Mouse (Mus musculus): Measurements from ENCODE around the gene Ctsz. TPM values are rescaled to one million over a fixed set of nuclear protein-coding genes. Genes with fewer than 3 reads are reported as not detected.
A peak's percentile ranks its signal among the peaks of the same experiment; 100 is the strongest.

Gene Ctsz
- polyA plus RNA-seq, 1 experiment from 2014 or later: 86.5 TPM

- WGBS: 59% methylated on average over 2 of the region's 2 CpGs
- no peak overlapping the region for H3K27ac ChIP-seq (replicated peaks; ENCODE audit: low read depth, low read length)
- no peaks in the 10 kb centered on the region for H3K4me1 ChIP-seq (ENCODE audit: control insufficient read depth, insufficient read depth, low read length)
- H3K27me3 ChIP-seq (ENCODE audit: control insufficient read depth, insufficient read depth, low read length): no peaks in the 10 kb centered on the region
- H3K4me2 ChIP-seq (ENCODE audit: low read depth, low read length): no peak overlapping the region
- H3K9me3 ChIP-seq (replicated peaks; ENCODE audit: control insufficient read depth, low read length): no peaks in the 10 kb centered on the region
- no peak for ATAC-seq (replicated peaks; ENCODE audit: insufficient number of reproducible peaks, low FRiP score, low TSS enrichment, low read depth)
- H3K4me3 ChIP-seq (ENCODE audit: low read depth, low read length): no peak overlapping the region
- H3K9ac ChIP-seq (replicated peaks; ENCODE audit: low read length): no peak overlapping the region
- H3K36me3 ChIP-seq (replicated peaks; ENCODE audit: control insufficient read depth, insufficient read depth, low read depth, low read length): no peaks in the 10 kb centered on the region
- no peak for DNase-seq (ENCODE audit: low spot score)
Observed at GRCm38 (mm10) chr2:174410222-174410621, 28.6 kb downstream of the Ctsz start.

GRCm38 (mm10) chr2:174400396-174400795 is 38.4 kb downstream of the Ctsz start:
- H3K4me2 ChIP-seq (ENCODE audit: low read depth, low read length): no peak overlapping the region
- ATAC-seq (replicated peaks; ENCODE audit: insufficient number of reproducible peaks, low FRiP score, low TSS enrichment, low read depth) (no peak), DNase-seq (ENCODE audit: low spot score) (no peak)
- WGBS: 81% methylated on average over 4 of the region's 4 CpGs
- H3K27me3 ChIP-seq (ENCODE audit: control insufficient read depth, insufficient read depth, low read length): no peaks in the 10 kb centered on the region
- no peak overlapping the region for H3K4me3 ChIP-seq (ENCODE audit: low read depth, low read length)
- H3K9ac ChIP-seq (replicated peaks; ENCODE audit: low read length): no peak overlapping the region
- no peak overlapping the region for H3K27ac ChIP-seq (replicated peaks; ENCODE audit: low read depth, low read length)
- H3K9me3 ChIP-seq (replicated peaks; ENCODE audit: control insufficient read depth, low read length): no peaks in the 10 kb centered on the region
- H3K4me1 ChIP-seq (ENCODE audit: control insufficient read depth, insufficient read depth, low read length): no peaks in the 10 kb centered on the region
- H3K36me3 ChIP-seq (replicated peaks; ENCODE audit: control insufficient read depth, insufficient read depth, low read depth, low read length): no peaks in the 10 kb centered on the region

DNA sequence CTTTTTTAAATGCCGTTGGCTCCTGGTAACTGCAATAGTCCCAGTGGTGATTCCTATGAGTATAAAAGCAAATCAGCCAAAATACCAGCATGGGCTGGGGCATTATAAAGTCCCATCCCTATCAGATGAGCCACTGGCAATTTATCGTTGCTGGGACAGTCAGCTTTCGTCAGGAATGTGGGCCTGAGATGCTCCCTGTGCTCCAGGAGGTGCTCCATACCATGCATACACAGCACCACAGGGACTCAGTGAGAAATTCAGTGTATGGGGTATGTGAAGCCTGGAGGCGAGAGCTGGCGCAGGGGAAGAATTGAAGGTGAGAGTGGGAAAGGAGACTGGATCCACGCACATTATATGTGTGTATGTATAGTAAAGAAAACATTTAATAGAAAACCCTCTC is 41.0 kb downstream of the Ctsz start:
- Histone ChIP-seq H3K4me3 (ENCODE audit: low read depth, low read length) (no peak overlapping the region), H3K9me3 (replicated peaks; ENCODE audit: control insufficient read depth, low read length) (no peaks in the 10 kb centered on the region), H3K27ac (replicated peaks; ENCODE audit: low read depth, low read length) (no peak overlapping the region), H3K4me1 (ENCODE audit: control insufficient read depth, insufficient read depth, low read length) (no peaks in the 10 kb centered on the region), H3K36me3 (replicated peaks; ENCODE audit: control insufficient read depth, insufficient read depth, low read depth, low read length) (no peaks in the 10 kb centered on the region), H3K27me3 (ENCODE audit: control insufficient read depth, insufficient read depth, low read length) (no peaks in the 10 kb centered on the region), H3K9ac (replicated peaks; ENCODE audit: low read length) (no peak overlapping the region), H3K4me2 (ENCODE audit: low read depth, low read length) (no peak overlapping the region)
- 88% methylated on average over 6 of the region's 6 CpGs for WGBS
- no peak for ATAC-seq (replicated peaks; ENCODE audit: insufficient number of reproducible peaks, low FRiP score, low TSS enrichment, low read depth)
- no peak for DNase-seq (ENCODE audit: low spot score)

DNA sequence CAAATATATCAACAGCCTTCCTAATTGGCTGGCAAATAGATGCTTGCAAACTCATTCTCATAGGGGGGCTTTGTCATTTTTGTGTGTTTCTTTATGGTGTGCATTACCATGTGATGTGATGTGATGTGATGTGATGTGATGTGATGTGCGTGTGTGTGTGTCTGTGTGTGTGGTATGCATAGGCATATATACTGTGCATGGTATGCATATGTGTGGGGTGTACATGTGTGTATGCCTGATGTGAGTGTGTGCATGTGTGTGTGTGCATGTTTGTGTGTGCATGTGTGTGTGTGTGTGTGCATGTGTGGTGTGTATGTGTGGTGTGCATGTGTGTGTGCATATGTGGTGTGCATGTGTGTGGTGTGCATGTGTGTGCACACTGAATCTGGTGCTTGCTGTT is 41.8 kb downstream of the Ctsz start:
- H3K36me3 ChIP-seq (replicated peaks; ENCODE audit: control insufficient read depth, insufficient read depth, low read depth, low read length): no peaks in the 10 kb centered on the region
- H3K27ac ChIP-seq (replicated peaks; ENCODE audit: low read depth, low read length): no peak overlapping the region
- 96% methylated on average over 1 of the region's 1 CpGs for WGBS
- ATAC-seq (replicated peaks; ENCODE audit: insufficient number of reproducible peaks, low FRiP score, low TSS enrichment, low read depth): no peak
- H3K4me1 ChIP-seq (ENCODE audit: control insufficient read depth, insufficient read depth, low read length): no peaks in the 10 kb centered on the region
- no peak overlapping the region for H3K9ac ChIP-seq (replicated peaks; ENCODE audit: low read length)
- DNase-seq (ENCODE audit: low spot score): no peak
- no peak overlapping the region for H3K4me2 ChIP-seq (ENCODE audit: low read depth, low read length)
- H3K9me3 ChIP-seq (replicated peaks; ENCODE audit: control insufficient read depth, low read length): no peaks in the 10 kb centered on the region
- no peak overlapping the region for H3K4me3 ChIP-seq (ENCODE audit: low read depth, low read length)
- no peaks in the 10 kb centered on the region for H3K27me3 ChIP-seq (ENCODE audit: control insufficient read depth, insufficient read depth, low read length)

DNA sequence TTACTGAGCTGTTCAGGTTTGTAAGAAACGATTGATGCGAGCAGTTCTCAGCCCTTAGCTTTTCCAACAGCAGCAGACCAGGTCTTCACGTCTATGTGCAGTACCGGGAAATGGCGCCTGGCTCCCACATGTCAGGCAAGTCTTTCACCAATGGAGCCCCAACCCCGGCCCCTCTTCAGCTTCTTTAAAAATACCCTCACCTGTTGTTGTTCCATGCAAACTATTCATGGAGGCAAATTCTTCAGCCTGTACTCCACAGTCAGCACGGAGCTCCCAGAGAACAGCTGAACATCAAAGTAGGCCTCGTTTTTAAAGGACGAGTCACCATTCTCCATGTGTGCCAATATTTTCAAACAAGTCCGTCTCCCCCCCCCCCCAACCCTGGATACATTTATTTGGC is 42.2 kb downstream of the Ctsz start:
- Histone ChIP-seq H3K4me3 (ENCODE audit: low read depth, low read length) (no peak overlapping the region), H3K36me3 (replicated peaks; ENCODE audit: control insufficient read depth, insufficient read depth, low read depth, low read length) (no peaks in the 10 kb centered on the region), H3K9me3 (replicated peaks; ENCODE audit: control insufficient read depth, low read length) (no peaks in the 10 kb centered on the region), H3K9ac (replicated peaks; ENCODE audit: low read length) (no peak overlapping the region), H3K27ac (replicated peaks; ENCODE audit: low read depth, low read length) (no peak overlapping the region), H3K27me3 (ENCODE audit: control insufficient read depth, insufficient read depth, low read length) (no peaks in the 10 kb centered on the region), H3K4me2 (ENCODE audit: low read depth, low read length) (no peak overlapping the region), H3K4me1 (ENCODE audit: control insufficient read depth, insufficient read depth, low read length) (no peaks in the 10 kb centered on the region)
- 84% methylated on average over 10 of the region's 10 CpGs for WGBS
- ATAC-seq (replicated peaks; ENCODE audit: insufficient number of reproducible peaks, low FRiP score, low TSS enrichment, low read depth) (no peak), DNase-seq (ENCODE audit: low spot score) (no peak)

DNA sequence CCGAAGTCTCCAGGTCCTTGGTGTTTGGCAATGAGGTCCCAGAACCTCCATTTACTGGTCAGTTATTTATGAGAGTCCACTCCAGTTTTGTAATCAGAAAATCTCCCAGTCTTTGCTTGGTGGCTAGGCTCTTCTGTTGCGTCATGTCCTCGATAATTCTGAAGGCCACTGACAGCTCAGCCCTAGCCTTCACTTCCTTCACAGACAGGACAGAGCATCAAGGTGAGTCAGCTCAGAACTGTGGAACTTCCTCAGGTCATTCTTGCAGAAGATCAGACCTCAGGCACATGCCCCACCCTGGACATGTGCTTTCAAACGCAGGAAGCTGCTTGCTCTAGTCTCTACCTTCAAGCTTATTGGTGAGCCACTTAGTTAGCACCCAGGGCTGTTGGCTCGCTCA is 45.5 kb downstream of the Ctsz start:
- Histone ChIP-seq H3K9ac (replicated peaks; ENCODE audit: low read length) (no peak overlapping the region), H3K4me1 (ENCODE audit: control insufficient read depth, insufficient read depth, low read length) (no peaks in the 10 kb centered on the region), H3K4me3 (ENCODE audit: low read depth, low read length) (no peak overlapping the region), H3K36me3 (replicated peaks; ENCODE audit: control insufficient read depth, insufficient read depth, low read depth, low read length) (no peaks in the 10 kb centered on the region), H3K27me3 (ENCODE audit: control insufficient read depth, insufficient read depth, low read length) (no peaks in the 10 kb centered on the region), H3K27ac (replicated peaks; ENCODE audit: low read depth, low read length) (no peak overlapping the region), H3K4me2 (ENCODE audit: low read depth, low read length) (no peak overlapping the region), H3K9me3 (replicated peaks; ENCODE audit: control insufficient read depth, low read length) (no peaks in the 10 kb centered on the region)
- 79% methylated on average over 5 of the region's 5 CpGs for WGBS
- no peak for ATAC-seq (replicated peaks; ENCODE audit: insufficient number of reproducible peaks, low FRiP score, low TSS enrichment, low read depth)
- no peak for DNase-seq (ENCODE audit: low spot score)

GRCm38 (mm10) chr2:174392554-174392953 is 46.3 kb downstream of the Ctsz start:
- ATAC-seq (replicated peaks; ENCODE audit: insufficient number of reproducible peaks, low FRiP score, low TSS enrichment, low read depth): peak; percentile 50; the same call in 1 of the 2 replicates
- WGBS: 59% methylated on average over 9 of the region's 9 CpGs
- no peak overlapping the region for H3K27ac ChIP-seq (replicated peaks; ENCODE audit: low read depth, low read length)

GRCm38 (mm10) chr2:174391936-174392335 is 46.9 kb downstream of the Ctsz start:
- no peak overlapping the region for H3K27ac ChIP-seq (replicated peaks; ENCODE audit: low read depth, low read length)
- no peak for ATAC-seq (replicated peaks; ENCODE audit: insufficient number of reproducible peaks, low FRiP score, low TSS enrichment, low read depth)
- no peaks in the 10 kb centered on the region for H3K27me3 ChIP-seq (ENCODE audit: control insufficient read depth, insufficient read depth, low read length)
- whole genome bisulfite sequencing: 84% methylated on average over 3 of the region's 3 CpGs
- no peaks in the 10 kb centered on the region for H3K9me3 ChIP-seq (replicated peaks; ENCODE audit: control insufficient read depth, low read length)
- H3K9ac ChIP-seq (replicated peaks; ENCODE audit: low read length): no peak overlapping the region
- no peak for DNase-seq (ENCODE audit: low spot score)
- H3K36me3 ChIP-seq (replicated peaks; ENCODE audit: control insufficient read depth, insufficient read depth, low read depth, low read length): no peaks in the 10 kb centered on the region
- H3K4me3 ChIP-seq (ENCODE audit: low read depth, low read length): no peak overlapping the region
- no peaks in the 10 kb centered on the region for H3K4me1 ChIP-seq (ENCODE audit: control insufficient read depth, insufficient read depth, low read length)
- H3K4me2 ChIP-seq (ENCODE audit: low read depth, low read length): no peak overlapping the region

More at GRCm38 (mm10) chr2:174392554-174392953, 46.3 kb downstream of the Ctsz start:
- H3K9ac ChIP-seq (replicated peaks; ENCODE audit: low read length): no peak overlapping the region
- peak; percentile 10 for DNase-seq (ENCODE audit: low spot score)
- H3K9me3 ChIP-seq (replicated peaks; ENCODE audit: control insufficient read depth, low read length): no peaks in the 10 kb centered on the region
- no peaks in the 10 kb centered on the region for H3K4me1 ChIP-seq (ENCODE audit: control insufficient read depth, insufficient read depth, low read length)
- H3K4me2 ChIP-seq (ENCODE audit: low read depth, low read length): no peak overlapping the region
- H3K36me3 ChIP-seq (replicated peaks; ENCODE audit: control insufficient read depth, insufficient read depth, low read depth, low read length): no peaks in the 10 kb centered on the region
- H3K27me3 ChIP-seq (ENCODE audit: control insufficient read depth, insufficient read depth, low read length): no peaks in the 10 kb centered on the region
- H3K4me3 ChIP-seq (ENCODE audit: low read depth, low read length): no peak overlapping the region

All from embryonic facial prominence, embryonic 11.5 days (tissue).